Mouse (Mus musculus) liver, adult (tissue): ENCODE data around the gene Tbc1d10c.

Experiments
- GATA4 ChIP-seq: IDR thresholded peaks from 2 replicates; pipeline ENCODE4 v1.6.1; 2014; ENCODE audit warnings: mild to moderate bottlenecking, low read length; ENCODE audit not compliant: insufficient replicate concordance

Gene Tbc1d10c

DNA sequence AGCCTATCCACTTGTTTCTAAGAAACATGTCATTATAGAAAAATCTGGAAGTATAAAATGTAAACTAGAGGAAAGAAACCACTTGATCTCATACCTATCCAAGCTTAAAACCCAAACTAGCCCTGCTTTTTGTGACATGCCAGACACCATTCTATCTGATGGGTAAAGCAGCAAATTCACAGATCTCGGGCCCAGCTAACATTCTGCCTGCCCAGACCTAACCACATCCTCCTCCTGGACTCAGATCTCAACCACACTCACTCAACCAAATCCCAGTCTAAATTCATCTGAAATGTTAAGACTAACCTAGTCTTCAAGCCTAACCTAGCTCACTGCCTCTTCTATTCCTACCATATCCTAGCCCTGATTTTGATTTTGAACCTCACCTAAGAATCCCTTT is 27.7 kb upstream of the Tbc1d10c start:
- TF ChIP-seq GATA4: no peak

- TF ChIP-seq GATA4: no peak
Measured at GRCm38 (mm10) chr19:4218293-4218692, 27.2 kb upstream of the Tbc1d10c start.

DNA sequence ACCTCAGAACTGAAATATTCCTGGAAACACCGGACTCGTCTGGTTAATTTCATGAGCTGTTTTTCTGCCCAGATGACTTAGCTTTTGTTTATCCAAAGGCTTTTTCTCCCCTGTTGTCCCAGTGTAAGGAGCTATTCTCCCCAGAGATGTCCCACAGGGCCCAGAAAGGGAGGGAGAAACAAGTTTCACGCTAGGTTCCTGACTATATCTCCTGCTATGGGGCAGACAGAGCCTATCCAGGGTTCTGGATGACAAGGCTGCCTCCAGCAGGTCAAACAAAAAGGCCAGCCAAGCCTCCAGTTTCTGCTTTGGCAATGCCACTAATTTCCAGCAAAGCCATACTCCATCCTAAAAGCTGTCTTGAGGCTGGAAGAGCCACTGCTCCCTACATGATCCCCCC is 26.8 kb upstream of the Tbc1d10c start:
- no peak for TF ChIP-seq GATA4

DNA sequence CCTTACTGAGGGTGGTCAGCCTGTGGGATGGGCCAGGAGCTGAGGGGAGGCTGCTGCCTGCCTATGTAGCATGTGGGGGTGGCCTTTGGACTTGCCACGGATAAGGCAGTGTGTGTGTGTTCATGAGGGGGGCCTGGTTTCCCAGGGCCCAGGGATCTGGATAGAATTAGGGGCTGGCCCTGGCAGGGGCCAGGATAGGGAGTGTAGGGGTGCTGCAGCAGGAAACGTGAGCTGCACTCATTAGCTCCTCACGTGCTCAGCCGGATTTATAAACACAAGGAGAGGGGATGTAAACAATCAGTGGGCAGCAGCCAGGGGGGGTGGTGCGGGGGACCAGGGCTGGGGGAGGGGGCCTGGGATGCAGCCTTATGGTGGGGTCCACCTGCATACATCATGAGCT is 26.1 kb upstream of the Tbc1d10c start:
- TF ChIP-seq GATA4: no peak

GRCm38 (mm10) chr19:4216041-4216685 is 25.1 kb upstream of the Tbc1d10c start:
- no peak for TF ChIP-seq GATA4

DNA sequence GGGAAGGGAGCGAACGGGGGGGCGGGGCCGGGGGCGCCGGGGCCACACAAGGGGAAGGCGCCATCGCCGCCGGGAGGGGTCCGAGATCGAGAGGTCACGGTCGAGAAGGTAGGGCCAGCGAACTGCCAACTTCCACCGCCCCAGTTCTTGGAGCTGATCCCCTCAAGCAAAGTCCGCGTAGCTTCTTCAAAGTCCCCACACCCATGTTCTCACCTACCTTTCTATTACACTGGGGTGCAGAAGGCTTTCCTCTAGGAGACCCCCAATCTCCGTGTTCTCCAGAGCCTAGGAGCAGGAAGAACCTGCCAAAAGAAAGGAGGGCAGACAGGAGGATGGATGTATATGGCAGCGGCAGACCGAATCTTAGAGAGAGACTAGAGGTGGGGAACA is 24.4 kb upstream of the Tbc1d10c start:
- no peak for TF ChIP-seq GATA4

DNA sequence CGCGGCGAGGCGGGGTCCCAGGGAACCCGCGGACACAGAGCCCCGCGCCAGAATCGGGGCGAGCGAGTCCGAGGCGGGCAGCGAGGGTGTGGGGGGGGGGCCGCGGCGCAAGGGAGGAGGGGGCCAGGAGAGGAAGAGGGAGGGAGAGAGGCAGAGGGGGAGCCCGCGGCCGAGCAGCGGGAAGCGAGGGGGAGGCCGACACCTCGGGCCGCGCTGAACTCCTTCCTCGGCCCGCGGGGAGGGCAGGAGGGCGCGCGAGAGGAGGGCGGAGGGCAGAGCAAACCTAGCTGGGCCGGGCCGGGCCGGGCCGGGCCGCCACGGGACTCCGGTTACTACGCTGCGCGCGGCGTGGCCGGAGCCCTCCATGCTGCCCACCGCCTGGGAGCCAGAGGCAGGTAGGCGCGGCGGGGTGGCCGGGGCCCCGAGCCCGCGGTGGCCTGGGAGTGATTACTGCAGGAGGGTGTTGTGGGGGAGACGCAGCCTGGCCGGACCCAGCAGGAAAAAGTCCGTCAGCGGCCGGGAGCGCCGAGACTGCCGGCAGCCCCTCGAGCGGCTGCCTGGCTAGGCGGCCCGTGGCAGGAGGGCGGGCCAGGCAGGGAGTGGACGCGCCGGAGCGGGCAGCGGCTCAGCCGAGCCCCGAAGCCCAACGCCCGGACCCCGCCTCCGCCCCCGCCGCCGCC is 23.8 kb upstream of the Tbc1d10c start:
- no peak for TF ChIP-seq GATA4

DNA sequence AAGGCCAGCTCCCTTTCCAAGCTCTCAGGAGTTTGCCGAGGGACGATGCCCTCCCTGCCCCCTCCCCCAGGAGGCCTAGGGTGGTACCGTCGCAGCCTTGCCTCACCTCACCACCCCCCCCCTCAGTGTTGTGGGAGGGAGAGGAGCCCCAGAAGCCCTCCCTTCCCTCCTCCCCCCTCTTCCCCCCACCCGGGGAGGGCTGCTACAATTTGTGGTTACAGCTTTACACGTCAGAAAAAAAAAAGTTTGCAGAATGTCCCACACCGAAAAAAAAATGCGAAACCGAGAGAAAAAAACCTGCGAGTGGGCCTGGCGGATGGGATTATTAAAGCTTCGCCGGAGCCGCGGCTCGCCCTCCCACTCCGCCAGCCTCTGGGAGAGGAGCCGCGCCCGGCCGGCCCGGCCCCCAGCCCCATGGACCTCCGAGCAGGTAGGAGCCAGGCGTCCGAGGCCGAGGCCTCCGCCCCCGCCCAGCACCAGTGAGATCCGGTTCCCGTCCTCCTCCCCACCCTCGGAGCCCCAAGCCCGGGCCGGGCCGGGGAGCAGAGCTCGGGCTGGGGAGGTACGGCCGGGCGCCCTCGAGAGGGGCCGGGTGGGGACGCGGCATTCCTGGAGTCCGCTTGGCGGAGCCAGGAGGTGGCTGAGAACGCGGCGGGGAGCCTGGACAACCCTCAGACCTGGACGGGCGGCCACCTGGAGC is 23.1 kb upstream of the Tbc1d10c start, which contains the start of the genes Clcf1 and AC109138.7:
Gene Clcf1 (plus strand): TSS at position 168 of the 700 bp plus-strand sequence.
Gene AC109138.7 (plus strand): TSS at position 287 of the 700 bp plus-strand sequence.
- TF ChIP-seq GATA4: no peak

GRCm38 (mm10) chr19:4213524-4213974 is 22.5 kb upstream of the Tbc1d10c start:
- TF ChIP-seq GATA4: no peak

DNA sequence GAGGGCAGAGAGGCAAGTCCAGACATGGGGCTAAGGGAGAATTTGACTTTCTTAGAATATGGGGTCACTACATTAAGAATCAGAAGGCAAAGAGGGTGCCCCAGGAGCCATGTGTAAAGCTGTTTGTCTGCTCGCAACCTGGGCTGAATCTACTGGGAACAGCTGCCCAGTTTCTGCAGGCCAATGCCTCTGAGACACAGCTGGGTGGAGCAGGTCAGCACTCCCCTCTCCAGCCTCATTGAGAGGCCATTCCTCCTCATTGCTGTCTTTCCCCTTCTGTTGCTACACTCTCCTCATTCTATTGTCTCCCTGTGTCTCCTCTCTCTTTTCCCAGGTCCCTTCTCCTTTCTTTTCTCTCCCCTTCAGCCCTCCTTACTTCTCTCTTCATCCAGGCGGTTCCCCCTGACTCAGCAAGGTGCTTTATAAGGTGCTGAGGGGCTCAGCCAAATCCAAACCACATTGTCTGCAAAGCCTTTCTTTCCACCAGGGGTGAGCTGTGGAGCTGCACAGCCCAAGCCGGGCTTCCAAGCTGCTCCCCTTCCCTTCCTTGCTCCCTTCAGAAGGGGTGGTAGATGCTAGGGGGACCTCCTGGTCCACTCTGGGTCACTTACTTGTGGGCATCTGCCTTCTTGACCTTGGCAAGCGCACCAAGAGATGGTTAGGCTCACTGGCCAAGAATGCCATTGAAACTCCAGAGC is 21.0 kb upstream of the Tbc1d10c start:
- no peak for TF ChIP-seq GATA4

- no peak for TF ChIP-seq GATA4
Measured at GRCm38 (mm10) chr19:4208563-4208962, 17.5 kb upstream of the Tbc1d10c start.

DNA sequence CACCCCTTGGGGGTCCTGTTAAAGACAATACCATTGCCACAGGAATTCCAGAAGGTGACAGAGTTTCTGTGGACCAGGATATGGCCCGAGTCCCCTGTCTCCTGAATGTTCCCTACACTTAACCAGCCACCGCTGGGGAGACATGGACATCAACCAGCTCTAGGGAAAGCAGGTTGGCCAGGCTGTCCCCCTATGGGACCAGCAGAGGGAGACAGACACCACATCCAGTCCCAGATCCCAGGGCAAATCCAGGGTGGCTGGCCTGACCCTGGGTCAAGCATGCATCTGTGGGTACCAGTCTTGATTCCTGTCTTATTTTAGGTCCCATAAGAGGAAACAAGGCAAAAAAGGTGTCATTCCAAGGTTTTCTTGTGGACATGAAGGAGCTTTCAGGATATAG is 15.9 kb upstream of the Tbc1d10c start:
- TF ChIP-seq GATA4: no peak

GRCm38 (mm10) chr19:4204889-4205288 is 13.8 kb upstream of the Tbc1d10c start:
- TF ChIP-seq GATA4: no peak

GRCm38 (mm10) chr19:4203604-4204326 is 12.7 kb upstream of the Tbc1d10c start:
- TF ChIP-seq GATA4: no peak

- TF ChIP-seq GATA4: no peak
Measured at GRCm38 (mm10) chr19:4203148-4203547, 12.1 kb upstream of the Tbc1d10c start.
